Comparison of ENCODE assay signal across 8 mouse cellular contexts in genomic region chr10:67548877-67549731, GRCm38 (mm10). TPM values are rescaled to one million over a fixed set of nuclear protein-coding genes. Genes with fewer than 3 reads are reported as not detected.
DNase-seq lines count a peak whose midpoint lies in the region; ATAC-seq lines count a peak whose summit lies in the region.

Ado (minus strand) TSS chr10:67548955.

- intact Hi-C loops in gastrocnemius, postnatal 14 days (cut with DNase I; ENCODE audit: low total_unique reads), result no loop called here
- intact Hi-C loops in left cerebral cortex, postnatal 10 days (cut with DNase I), result loop anchor here (10.0 kb wide), 1 partner anchor 436 kb away; no protein-coding TSS in a partner anchor

- peak; percentile 80 for ATAC-seq in inflammation-experienced regulatory T-cells, adult 6 months
- ATAC-seq in megakaryocyte-erythroid progenitor cell, adult 5-6 weeks (replicated peaks; ENCODE audit: low FRiP score, low TSS enrichment, poor library complexity, severe bottlenecking), result peak; percentile 90

- peak; percentile 82 for DNase-seq in adipocyte (ENCODE audit: low spot score)
- DNase-seq in embryo, embryonic 10 days (ENCODE audit: low spot score), result peak; percentile 92
- DNase-seq in gastrocnemius, postnatal 14 days, result peak; percentile 88
- peak; percentile 92 to 94 for DNase-seq in left cerebral cortex, postnatal 10 days (ENCODE audit: extremely low spot score in 1 of 2, low spot score in 2 of 2)
- DNase-seq in right cerebral cortex, postnatal 25 days, result peak; percentile 96
- DNase-seq in urinary bladder, postnatal 4 days (ENCODE audit: low spot score in 2 of 2), result peak; percentile 84

RNA-seq across cellular contexts. Expression of gene Ado, which starts in this region (rescaled TPM):
- 10 to 100 TPM; 17.7 to 20.8 TPM for total RNA-seq in gastrocnemius, postnatal 14 days (2021)
- 10 to 100 TPM; 40.3 to 50.4 (median 42.4) TPM for polyA plus RNA-seq in inflammation-experienced regulatory T-cells, adult 6 months (2017; shearing (Covaris generic))
- 10 to 100 TPM; 41.0 to 44.4 TPM for total RNA-seq in left cerebral cortex, postnatal 10 days (2021)
- total RNA-seq in megakaryocyte-erythroid progenitor cell, adult 5-6 weeks (2014; fragmentation: Nextera tagmentation), result 14.1 and 16.7 TPM in 2 replicates
- 22.6 and 23.0 TPM in 2 replicates for total RNA-seq in megakaryocyte-erythroid progenitor cell, adult 5-6 weeks (2017)

Comparison
In these comparisons a context has a peak if more than half of its experiments do, and no peak if none do; other contexts are left out.
1. Peak in every context shown above with its lines: DNase-seq and ATAC-seq.